Mouse (Mus musculus): Measurements from ENCODE around the gene Plekha8. TPM values are rescaled to one million over a fixed set of nuclear protein-coding genes. Genes with fewer than 3 reads are reported as not detected.

Plekha8 gene
- polyA plus RNA-seq, 2 experiments: 1.7 to 2.6 TPM

- no peak for ATAC-seq (ENCODE audit: insufficient read depth)
- H3K9ac ChIP-seq (replicated peaks): no peak overlapping the region
- no peak overlapping the region for H3K4me2 ChIP-seq (ENCODE audit: low read depth)
- no peaks in the 10 kb centered on the region; a peak in 1 of 4 replicates for H3K4me1 ChIP-seq (replicated peaks; ENCODE audit: control insufficient read depth in 2 of 2, insufficient read depth in 2 of 2, low read length in 1 of 2)
- H3K27ac ChIP-seq: no peak overlapping the region
- no peak for DNase-seq (ENCODE audit: low read depth in 3 of 3, low spot score in 3 of 3)
- H3K4me3 ChIP-seq (ENCODE audit: insufficient read depth in 1 of 2, low read depth in 2 of 2, low read length in 2 of 2): no peak overlapping the region
- TF ChIP-seq CTCF (IDR thresholded peaks at IDR 0.05; ENCODE audit: low read depth): no peak
- TF ChIP-seq EP300 (IDR thresholded peaks at IDR 0.05; ENCODE audit: low read depth): no peak
- H3K27me3 ChIP-seq (ENCODE audit: control insufficient read depth, insufficient read depth, low read length): peaks cover under 1% of the 10 kb centered on the region; the same call in 1 of the 2 replicates
- H3K9me3 ChIP-seq (ENCODE audit: control insufficient read depth, low read length): no peaks in the 10 kb centered on the region
- H3K36me3 ChIP-seq (replicated peaks; ENCODE audit: control insufficient read depth, insufficient read depth, low read depth): no peaks in the 10 kb centered on the region
- WGBS (ENCODE audit: insufficient replicate concordance): 61% methylated on average over 18 of the region's 18 CpGs
These were observed 93.8 kb downstream of the Plekha8 start for GRCm38 (mm10) chr6:54688467-54689323.

- Histone ChIP-seq H3K4me3 (ENCODE audit: insufficient read depth in 1 of 2, low read depth in 2 of 2, low read length in 2 of 2) (no peak overlapping the region), H3K4me1 (replicated peaks; ENCODE audit: control insufficient read depth in 2 of 2, insufficient read depth in 2 of 2, low read length in 1 of 2) (no peaks in the 10 kb centered on the region; a peak in 1 of 4 replicates), H3K4me2 (ENCODE audit: low read depth) (no peak overlapping the region), H3K9ac (replicated peaks) (no peak overlapping the region), H3K36me3 (replicated peaks; ENCODE audit: control insufficient read depth, insufficient read depth, low read depth) (no peaks in the 10 kb centered on the region), H3K27ac (no peak overlapping the region), H3K27me3 (ENCODE audit: control insufficient read depth, insufficient read depth, low read length) (no peaks in the 10 kb centered on the region), H3K9me3 (ENCODE audit: control insufficient read depth, low read length) (no peaks in the 10 kb centered on the region)
- TF ChIP-seq CTCF (IDR thresholded peaks at IDR 0.05; ENCODE audit: low read depth): no peak
- TF ChIP-seq EP300 (IDR thresholded peaks at IDR 0.05; ENCODE audit: low read depth): no peak
- no peak for DNase-seq (ENCODE audit: low read depth in 3 of 3, low spot score in 3 of 3)
- no peak for ATAC-seq (ENCODE audit: insufficient read depth)
- 73% methylated on average over 7 of the region's 7 CpGs for WGBS (ENCODE audit: insufficient replicate concordance)
These were observed 94.8 kb downstream of the Plekha8 start for GRCm38 (mm10) chr6:54689686-54690085.

GRCm38 (mm10) chr6:54690838-54691237, 95.9 kb downstream of the Plekha8 start:
- DNase-seq (ENCODE audit: low read depth in 3 of 3, low spot score in 3 of 3): no peak
- Histone ChIP-seq H3K27me3 (ENCODE audit: control insufficient read depth, insufficient read depth, low read length) (no peaks in the 10 kb centered on the region), H3K9me3 (ENCODE audit: control insufficient read depth, low read length) (no peaks in the 10 kb centered on the region), H3K4me2 (ENCODE audit: low read depth) (no peak overlapping the region), H3K9ac (replicated peaks) (no peak overlapping the region), H3K36me3 (replicated peaks; ENCODE audit: control insufficient read depth, insufficient read depth, low read depth) (no peaks in the 10 kb centered on the region), H3K27ac (no peak overlapping the region), H3K4me3 (ENCODE audit: insufficient read depth in 1 of 2, low read depth in 2 of 2, low read length in 2 of 2) (no peak overlapping the region), H3K4me1 (replicated peaks; ENCODE audit: control insufficient read depth in 2 of 2, insufficient read depth in 2 of 2, low read length in 1 of 2) (no peaks in the 10 kb centered on the region; a peak in 1 of 4 replicates)
- no peak for TF ChIP-seq EP300 (IDR thresholded peaks at IDR 0.05; ENCODE audit: low read depth)
- no peak for TF ChIP-seq CTCF (IDR thresholded peaks at IDR 0.05; ENCODE audit: low read depth)
- 63% methylated on average over 13 of the region's 13 CpGs for WGBS (ENCODE audit: insufficient replicate concordance)
- ATAC-seq (ENCODE audit: insufficient read depth): no peak

GRCm38 (mm10) chr6:54691368-54692116, 96.6 kb downstream of the Plekha8 start:
- no peak overlapping the region for H3K4me3 ChIP-seq (ENCODE audit: insufficient read depth in 1 of 2, low read depth in 2 of 2, low read length in 2 of 2)
- WGBS (ENCODE audit: insufficient replicate concordance): 61% methylated on average over 14 of the region's 14 CpGs

GRCm38 (mm10) chr6:54692201-54692600, 97.3 kb downstream of the Plekha8 start:
- Histone ChIP-seq H3K36me3 (replicated peaks; ENCODE audit: control insufficient read depth, insufficient read depth, low read depth) (no peaks in the 10 kb centered on the region), H3K4me2 (ENCODE audit: low read depth) (no peak overlapping the region), H3K4me3 (ENCODE audit: insufficient read depth in 1 of 2, low read depth in 2 of 2, low read length in 2 of 2) (no peak overlapping the region), H3K27me3 (ENCODE audit: control insufficient read depth, insufficient read depth, low read length) (no peaks in the 10 kb centered on the region), H3K9me3 (ENCODE audit: control insufficient read depth, low read length) (no peaks in the 10 kb centered on the region), H3K27ac (no peak overlapping the region), H3K4me1 (replicated peaks; ENCODE audit: control insufficient read depth in 2 of 2, insufficient read depth in 2 of 2, low read length in 1 of 2) (no peaks in the 10 kb centered on the region), H3K9ac (replicated peaks) (no peak overlapping the region)
- ATAC-seq (ENCODE audit: insufficient read depth): no peak
- WGBS (ENCODE audit: insufficient replicate concordance): 38% methylated on average over 1 of the region's 1 CpGs
- DNase-seq (ENCODE audit: low read depth in 3 of 3, low spot score in 3 of 3): no peak
- TF ChIP-seq CTCF (IDR thresholded peaks at IDR 0.05; ENCODE audit: low read depth): no peak
- TF ChIP-seq EP300 (IDR thresholded peaks at IDR 0.05; ENCODE audit: low read depth): no peak

More at GRCm38 (mm10) chr6:54691368-54692116, 96.6 kb downstream of the Plekha8 start:
- Histone ChIP-seq H3K36me3 (replicated peaks; ENCODE audit: control insufficient read depth, insufficient read depth, low read depth) (no peaks in the 10 kb centered on the region), H3K9ac (replicated peaks) (no peak overlapping the region), H3K9me3 (ENCODE audit: control insufficient read depth, low read length) (no peaks in the 10 kb centered on the region), H3K4me1 (replicated peaks; ENCODE audit: control insufficient read depth in 2 of 2, insufficient read depth in 2 of 2, low read length in 1 of 2) (no peaks in the 10 kb centered on the region), H3K27ac (no peak overlapping the region), H3K27me3 (ENCODE audit: control insufficient read depth, insufficient read depth, low read length) (no peaks in the 10 kb centered on the region), H3K4me2 (ENCODE audit: low read depth) (no peak overlapping the region)
- DNase-seq (ENCODE audit: low read depth in 3 of 3, low spot score in 3 of 3) (no peak), ATAC-seq (ENCODE audit: insufficient read depth) (no peak)
- TF ChIP-seq EP300 (IDR thresholded peaks at IDR 0.05; ENCODE audit: low read depth) (no peak), CTCF (IDR thresholded peaks at IDR 0.05; ENCODE audit: low read depth) (no peak)

Measured in liver, embryonic 14.5 days (tissue).